In the genomic region with DNA sequence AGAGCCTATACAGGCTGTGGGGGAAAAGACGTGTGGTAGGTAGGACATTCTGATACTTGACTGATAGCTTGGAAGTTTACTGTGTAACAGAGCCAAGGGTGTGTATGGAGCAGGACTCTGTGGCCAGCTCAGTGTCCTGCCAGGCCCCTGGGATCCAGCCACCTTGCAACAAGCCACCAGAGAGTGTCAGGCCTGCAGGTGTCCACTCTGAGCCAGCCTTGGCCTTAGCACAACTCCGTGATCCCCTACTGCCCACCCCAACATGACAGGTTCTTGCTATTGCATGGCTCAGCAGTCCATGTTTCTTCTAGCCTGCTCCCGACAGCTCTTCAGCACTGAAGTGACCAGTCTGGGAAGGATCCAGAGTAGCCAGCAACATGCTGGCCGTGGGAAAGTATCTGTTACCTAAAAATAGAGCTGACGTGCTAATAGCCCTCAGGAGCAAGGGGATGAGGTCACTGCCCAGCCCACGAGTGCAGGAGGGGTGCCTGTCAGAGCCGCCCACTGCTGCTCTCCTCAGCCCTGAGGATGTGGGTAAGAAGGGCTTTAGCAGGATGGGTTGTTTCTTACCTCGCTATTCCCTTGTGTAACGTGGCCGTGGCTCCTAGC, we compare ENCODE assay signal across 16 mouse cellular contexts. TPM values are rescaled to one million over a fixed set of nuclear protein-coding genes. Genes with fewer than 3 reads are reported as not detected.
DNase-seq lines count a peak whose midpoint lies in the region; ATAC-seq lines count a peak whose summit lies in the region.
"Had no signal": no experiment of that assay in that cellular context is flagged by ENCODE, and none has a peak within 500 bp of the region (broad histone marks: within the 10 kb centered on the region; RNA-seq: fewer than 3 reads in every experiment).

No protein-coding gene starts in this region.

- no peak overlapping the region for H3K9ac ChIP-seq in hindbrain, embryonic 12.5 days
- H3K9ac ChIP-seq: liver, embryonic 14.5 days; midbrain, embryonic 13.5 days had no signal

- intact Hi-C loops in heart, postnatal 14 days (cut with DNase I): no loop called here

- no peak overlapping the region for H3K27ac ChIP-seq in hindbrain, embryonic 12.5 days
- H3K27ac ChIP-seq: hindbrain, postnatal 0 days; kidney, postnatal 0 days; left cerebral cortex, adult 2 months; liver, embryonic 14.5 days; midbrain, embryonic 13.5 days had no signal

- no peak overlapping the region for H3K4me2 ChIP-seq in hindbrain, embryonic 12.5 days (replicated peaks)
- H3K4me2 ChIP-seq: midbrain, embryonic 13.5 days had no signal

- H3K4me3 ChIP-seq in hindbrain, embryonic 12.5 days: no peak overlapping the region
- H3K4me3 ChIP-seq: left cerebral cortex, adult 2 months; midbrain, embryonic 13.5 days had no signal

- WGBS in hindbrain, embryonic 12.5 days: 67% methylated on average over 10 of the region's 10 CpGs

- no peaks in the 10 kb centered on the region for H3K9me3 ChIP-seq in hindbrain, embryonic 12.5 days (replicated peaks)
- H3K9me3 ChIP-seq: midbrain, embryonic 13.5 days had no signal

- no peak for ATAC-seq in erythroblast, adult 5-6 weeks (replicated peaks; ENCODE audit: low FRiP score, poor library complexity, severe bottlenecking)
- ATAC-seq in hindbrain, embryonic 12.5 days (ENCODE audit: low FRiP score): no peak
- ATAC-seq: hindbrain, postnatal 0 days; midbrain, embryonic 13.5 days had no signal

- peak; percentile 41 for DNase-seq in adrenal gland, postnatal 14 days
- DNase-seq in adrenal gland, postnatal 4 days (ENCODE audit: low spot score in 2 of 2): no peak
- peak; percentile 84 for DNase-seq in 3T3-L1 (ENCODE audit: low read depth, low spot score)
- DNase-seq in heart, adult 11 months: peak; percentile 97
- DNase-seq in heart, postnatal 14 days: peak; percentile 51 to 63
- DNase-seq in layer of hippocampus, adult 9-11 months: no peak
- DNase-seq: thymus, postnatal 4 days had no signal

- H3K36me3 ChIP-seq in hindbrain, embryonic 12.5 days: no peaks in the 10 kb centered on the region
- H3K36me3 ChIP-seq: midbrain, embryonic 13.5 days had no signal

- 0 out of 2 replicates have a peak, but pooled peaks cover 2% of the 10 kb centered on the region for H3K27me3 ChIP-seq in hindbrain, embryonic 12.5 days
- H3K27me3 ChIP-seq: midbrain, embryonic 13.5 days had no signal

- no peaks in the 10 kb centered on the region for H3K4me1 ChIP-seq in hindbrain, embryonic 12.5 days

RNA-seq across cellular contexts. Expression of gene Orm1, which starts 34.0 kb away (rescaled TPM):
- total RNA-seq in adrenal gland, postnatal 14 days (2021): 7.2 and 16.7 TPM in 2 replicates
- 1 to 10 TPM; 1.2 to 1.6 TPM for total RNA-seq in adrenal gland, postnatal 4 days (2021)
- under 1 TPM; 0.50 to 0.78 TPM for total RNA-seq in heart, postnatal 14 days (2021)
- total RNA-seq in erythroblast, adult 5-6 weeks (2015; ENCODE audit: low replicate concordance): 26.3 TPM in 1 of 2 replicates, not detected in the other
- total RNA-seq in erythroblast, adult 5-6 weeks (2017; ENCODE audit: low replicate concordance): 14.8 and 18.0 TPM in 2 replicates
- not detected in 2 replicates for polyA plus RNA-seq in hindbrain, embryonic 12.5 days (2016; fragmentation: Nextera tagmentation; extraction: Ambion mirVana)
- total RNA-seq: hindbrain, postnatal 0 days; left cerebral cortex, adult 2 months had no signal
- polyA plus RNA-seq: embryonic facial prominence, embryonic 11.5 days; hindbrain, postnatal 0 days; kidney, postnatal 0 days; liver, embryonic 14.5 days; midbrain, embryonic 13.5 days had no signal

RNA-seq across cellular contexts. Expression of gene Orm3, which starts 45.6 kb away (rescaled TPM):
- 6.6 and 8.0 TPM in 2 replicates for total RNA-seq in adrenal gland, postnatal 14 days (2021)
- total RNA-seq in adrenal gland, postnatal 4 days (2021): 1 to 10 TPM; 1.5 to 2.1 TPM
- 1 to 10 TPM in 1 of 2 experiments, under 1 TPM in 1; 0.49 to 1.4 TPM for total RNA-seq in heart, postnatal 14 days (2021)
- total RNA-seq in erythroblast, adult 5-6 weeks (2015; ENCODE audit: low replicate concordance): not detected in 2 replicates
- not detected in 2 replicates for total RNA-seq in erythroblast, adult 5-6 weeks (2017; ENCODE audit: low replicate concordance)
- not detected in 2 replicates for polyA plus RNA-seq in hindbrain, embryonic 12.5 days (2016; fragmentation: Nextera tagmentation; extraction: Ambion mirVana)
- total RNA-seq: hindbrain, postnatal 0 days; left cerebral cortex, adult 2 months had no signal
- polyA plus RNA-seq: C2C12; embryonic facial prominence, embryonic 11.5 days; hindbrain, postnatal 0 days; kidney, postnatal 0 days; liver, embryonic 14.5 days; midbrain, embryonic 13.5 days had no signal

RNA-seq across cellular contexts. Expression of gene Orm2, which starts 51.9 kb away (rescaled TPM):
- 1.1 and 1.9 TPM in 2 replicates for total RNA-seq in adrenal gland, postnatal 14 days (2021)
- under 1 TPM in 1 of 2 experiments, not detected in 1; 0.59 TPM for total RNA-seq in adrenal gland, postnatal 4 days (2021)
- total RNA-seq in heart, postnatal 14 days (2021): under 1 TPM in 1 of 2 experiments, not detected in 1; 0.29 TPM
- total RNA-seq in erythroblast, adult 5-6 weeks (2015; ENCODE audit: low replicate concordance): not detected in 2 replicates
- total RNA-seq in erythroblast, adult 5-6 weeks (2017; ENCODE audit: low replicate concordance): not detected in 2 replicates
- not detected in 2 replicates for polyA plus RNA-seq in hindbrain, embryonic 12.5 days (2016; fragmentation: Nextera tagmentation; extraction: Ambion mirVana)
- total RNA-seq: hindbrain, postnatal 0 days; left cerebral cortex, adult 2 months had no signal
- polyA plus RNA-seq: C2C12; embryonic facial prominence, embryonic 11.5 days; hindbrain, postnatal 0 days; kidney, postnatal 0 days; liver, embryonic 14.5 days; midbrain, embryonic 13.5 days had no signal

Comparison
In these comparisons a context has a peak if more than half of its experiments do, and no peak if none do; other contexts are left out.
1. DNase-seq: peak in adrenal gland, postnatal 14 days (single experiment), 3T3-L1 (single experiment), heart, adult 11 months (single experiment) and heart, postnatal 14 days (2 of 2); none in adrenal gland, postnatal 4 days (0 of 2) and layer of hippocampus, adult 9-11 months (single experiment).